Mouse (Mus musculus): ENCODE results near the gene Apip. TPM values are rescaled to one million over a fixed set of nuclear protein-coding genes. Genes with fewer than 3 reads are reported as not detected.

The Apip gene
- total and polyA plus RNA-seq, 3 experiments, result 126 to 222 (median 142) TPM

- dilution Hi-C loops (cut with MboI; ENCODE audit: extremely low pct_ligation_motif_present, extremely low pct_unique_long_range_greater_than_20kb, low sequenced_read_pairs) (no loop called here), in situ Hi-C loops (cut with MboI; ENCODE audit: low pct_ligation_motif_present, low pct_unique_long_range_greater_than_20kb, low sequenced_read_pairs) (no loop called here)
- no peaks in the 10 kb centered on the region for H3K4me1 ChIP-seq (ENCODE audit: control insufficient read depth in 1 of 2, insufficient read depth in 2 of 2)
These were observed 32.7 kb downstream of the Apip start for GRCm38 (mm10) chr2:103106172-103106571.

GRCm38 (mm10) chr2:103111669-103112068, 38.2 kb downstream of the Apip start:
- in situ Hi-C loops (cut with MboI; ENCODE audit: low pct_ligation_motif_present, low pct_unique_long_range_greater_than_20kb, low sequenced_read_pairs), result no loop called here
- dilution Hi-C loops (cut with MboI; ENCODE audit: extremely low pct_ligation_motif_present, extremely low pct_unique_long_range_greater_than_20kb, low sequenced_read_pairs), result no loop called here
- peaks cover 0 to 2% of the 10 kb centered on the region in 2 experiments for H3K36me3 ChIP-seq (replicated peaks in 1 of 2; ENCODE audit: control insufficient read depth in 1 of 2, insufficient read depth in 1 of 2, low read length in 1 of 2)

More at GRCm38 (mm10) chr2:103106172-103106571, 32.7 kb downstream of the Apip start:
- Histone ChIP-seq H3K79me2 (replicated peaks; ENCODE audit: control insufficient read depth, extremely low read depth, insufficient read depth, poor library complexity, severe bottlenecking) (no peaks in the 10 kb centered on the region), H3K9me3 (replicated peaks; ENCODE audit: low read length) (no peaks in the 10 kb centered on the region), H3K9ac (ENCODE audit: insufficient read depth, low read depth) (no peak overlapping the region), H3K27ac (ENCODE audit: insufficient read depth, low read depth) (no peak overlapping the region), H3K36me3 (replicated peaks in 1 of 2; ENCODE audit: control insufficient read depth in 1 of 2, insufficient read depth in 1 of 2, low read length in 1 of 2) (peaks cover 0 to 19% of the 10 kb centered on the region in 2 experiments), H3K4me2 (ENCODE audit: insufficient read depth, low read depth, poor library complexity, severe bottlenecking) (no peak overlapping the region), H3K27me3 (replicated peaks) (no peaks in the 10 kb centered on the region), H3K4me3 (replicated peaks in 1 of 3; ENCODE audit: low read depth in 2 of 3, low read length in 2 of 3, poor library complexity in 1 of 3) (no peak overlapping the region)
- no peak for TF ChIP-seq SIN3A (IDR thresholded peaks at IDR 0.05; ENCODE audit: low read length)
- no peak for TF ChIP-seq JUND (conservative IDR thresholded peaks at IDR 0.05; ENCODE audit: low read depth, low read length)
- TF ChIP-seq MYC (IDR thresholded peaks at IDR 0.05; ENCODE audit: low read depth, low read length), result no peak
- no peak for TF ChIP-seq POLR2A (IDR thresholded peaks at IDR 0.05; ENCODE audit: low read depth, low read length)
- DNase-seq (ENCODE audit: extremely low read depth), result no peak

GRCm38 (mm10) chr2:103117212-103117611, 43.7 kb downstream of the Apip start:
- DNase-seq (ENCODE audit: extremely low read depth), result no peak
- H3K9me3 ChIP-seq (replicated peaks; ENCODE audit: low read length), result no peaks in the 10 kb centered on the region
- H3K79me2 ChIP-seq (replicated peaks; ENCODE audit: control insufficient read depth, extremely low read depth, insufficient read depth, poor library complexity, severe bottlenecking), result no peaks in the 10 kb centered on the region
- H3K4me3 ChIP-seq (replicated peaks in 1 of 3; ENCODE audit: low read depth in 2 of 3, low read length in 2 of 3, poor library complexity in 1 of 3), result no peak overlapping the region
- peaks cover 3 to 4% of the 10 kb centered on the region in 2 experiments; a peak in 2 of 4 replicates for H3K4me1 ChIP-seq (ENCODE audit: control insufficient read depth in 1 of 2, insufficient read depth in 2 of 2)
- H3K4me2 ChIP-seq (ENCODE audit: insufficient read depth, low read depth, poor library complexity, severe bottlenecking), result no peak overlapping the region; the same call in 1 of the 2 replicates
- H3K36me3 ChIP-seq (replicated peaks in 1 of 2; ENCODE audit: control insufficient read depth in 1 of 2, insufficient read depth in 1 of 2, low read length in 1 of 2), result no peaks in the 10 kb centered on the region
- no peak overlapping the region for H3K9ac ChIP-seq (ENCODE audit: insufficient read depth, low read depth)
- in situ Hi-C loops (cut with MboI; ENCODE audit: low pct_ligation_motif_present, low pct_unique_long_range_greater_than_20kb, low sequenced_read_pairs), result no loop called here
- H3K27me3 ChIP-seq (replicated peaks), result no peaks in the 10 kb centered on the region
- dilution Hi-C loops (cut with MboI; ENCODE audit: extremely low pct_ligation_motif_present, extremely low pct_unique_long_range_greater_than_20kb, low sequenced_read_pairs), result no loop called here
- TF ChIP-seq CHD1 (IDR thresholded peaks at IDR 0.05; ENCODE audit: low read depth, low read length) (no peak), USF2 (conservative IDR thresholded peaks at IDR 0.05; ENCODE audit: low read depth, low read length) (no peak), BHLHE40 (IDR thresholded peaks at IDR 0.05; ENCODE audit: low read depth, low read length) (no peak), ZC3H11A (IDR thresholded peaks at IDR 0.05; ENCODE audit: low read depth, low read length) (no peak), E2F4 (IDR thresholded peaks at IDR 0.05; ENCODE audit: insufficient replicate concordance, low read depth, low read length) (no peak), MAZ (IDR thresholded peaks at IDR 0.05; ENCODE audit: low read depth, low read length) (no peak), ZNF384 (IDR thresholded peaks at IDR 0.05; ENCODE audit: low read depth, low read length) (no peak), KAT2A (IDR thresholded peaks at IDR 0.05; ENCODE audit: insufficient replicate concordance, low read length) (no peak), JUN (IDR thresholded peaks at IDR 0.05; ENCODE audit: insufficient read depth, low read depth, low read length) (no peak), HCFC1 (IDR thresholded peaks at IDR 0.05; ENCODE audit: low read depth, low read length) (no peak), ETS1 (conservative IDR thresholded peaks at IDR 0.05; ENCODE audit: low read depth, low read length) (no peak), USF1 (IDR thresholded peaks at IDR 0.05; ENCODE audit: low read depth, low read length) (no peak), MEF2A (IDR thresholded peaks at IDR 0.05; ENCODE audit: borderline replicate concordance, low read depth, low read length) (no peak), ZMIZ1 (IDR thresholded peaks at IDR 0.05; ENCODE audit: low read depth, low read length) (no peak), SMC3 (IDR thresholded peaks at IDR 0.05; ENCODE audit: low read depth, low read length) (no peak)
- no peak overlapping the region for H3K27ac ChIP-seq (ENCODE audit: insufficient read depth, low read depth)

More at GRCm38 (mm10) chr2:103111669-103112068, 38.2 kb downstream of the Apip start:
- Histone ChIP-seq H3K79me2 (replicated peaks; ENCODE audit: control insufficient read depth, extremely low read depth, insufficient read depth, poor library complexity, severe bottlenecking) (no peaks in the 10 kb centered on the region), H3K4me2 (ENCODE audit: insufficient read depth, low read depth, poor library complexity, severe bottlenecking) (no peak overlapping the region), H3K9me3 (replicated peaks; ENCODE audit: low read length) (no peaks in the 10 kb centered on the region), H3K4me1 (ENCODE audit: control insufficient read depth in 1 of 2, insufficient read depth in 2 of 2) (no peaks in the 10 kb centered on the region), H3K4me3 (replicated peaks in 1 of 3; ENCODE audit: low read depth in 2 of 3, low read length in 2 of 3, poor library complexity in 1 of 3) (no peak overlapping the region), H3K27ac (ENCODE audit: insufficient read depth, low read depth) (no peak overlapping the region), H3K27me3 (replicated peaks) (no peaks in the 10 kb centered on the region), H3K9ac (ENCODE audit: insufficient read depth, low read depth) (no peak overlapping the region)
- DNase-seq (ENCODE audit: extremely low read depth), result no peak
- TF ChIP-seq MAZ (IDR thresholded peaks at IDR 0.05; ENCODE audit: low read depth, low read length) (no peak), IRF4 (IDR thresholded peaks at IDR 0.05; ENCODE audit: low read depth, low read length) (no peak), ZKSCAN1 (IDR thresholded peaks at IDR 0.05; ENCODE audit: borderline replicate concordance, low read depth, low read length) (no peak), MAX (IDR thresholded peaks at IDR 0.05; ENCODE audit: low read length) (no peak), USF1 (IDR thresholded peaks at IDR 0.05; ENCODE audit: low read depth, low read length) (no peak), GABPA (IDR thresholded peaks at IDR 0.05; ENCODE audit: insufficient replicate concordance, low read depth, low read length) (no peak), SMC3 (IDR thresholded peaks at IDR 0.05; ENCODE audit: low read depth, low read length) (no peak), ZC3H11A (IDR thresholded peaks at IDR 0.05; ENCODE audit: low read depth, low read length) (no peak), TCF12 (IDR thresholded peaks at IDR 0.05; ENCODE audit: low read depth, low read length) (no peak), CHD2 (IDR thresholded peaks at IDR 0.05; ENCODE audit: low read length) (no peak), POLR2A (IDR thresholded peaks at IDR 0.05; ENCODE audit: low read depth, low read length) (no peak), CHD1 (IDR thresholded peaks at IDR 0.05; ENCODE audit: low read depth, low read length) (no peak), POLR2AphosphoS2 (IDR thresholded peaks at IDR 0.05; ENCODE audit: low read depth, low read length) (no peak)

Data from CH12.LX (cell line).